Mouse (Mus musculus) c-Kit-positive CD71-positive TER-119-negative erythroid progenitor cells, embryonic 14.5 days (primary cell): ENCODE data around the gene Hrc.
A peak's percentile ranks its signal among the peaks of the same experiment; 100 is the strongest.
"Not testable (repeated sequence)": the region's sequence is repeated elsewhere in the genome, so short reads cannot be mapped to it uniquely, and the experiment has no call there.

Experiments used
- DNase-seq: peaks from one replicate; pipeline ENCODE4 v3.0.0-alpha.2; 2013; ENCODE audit warnings: low read depth

The Hrc gene

DNA sequence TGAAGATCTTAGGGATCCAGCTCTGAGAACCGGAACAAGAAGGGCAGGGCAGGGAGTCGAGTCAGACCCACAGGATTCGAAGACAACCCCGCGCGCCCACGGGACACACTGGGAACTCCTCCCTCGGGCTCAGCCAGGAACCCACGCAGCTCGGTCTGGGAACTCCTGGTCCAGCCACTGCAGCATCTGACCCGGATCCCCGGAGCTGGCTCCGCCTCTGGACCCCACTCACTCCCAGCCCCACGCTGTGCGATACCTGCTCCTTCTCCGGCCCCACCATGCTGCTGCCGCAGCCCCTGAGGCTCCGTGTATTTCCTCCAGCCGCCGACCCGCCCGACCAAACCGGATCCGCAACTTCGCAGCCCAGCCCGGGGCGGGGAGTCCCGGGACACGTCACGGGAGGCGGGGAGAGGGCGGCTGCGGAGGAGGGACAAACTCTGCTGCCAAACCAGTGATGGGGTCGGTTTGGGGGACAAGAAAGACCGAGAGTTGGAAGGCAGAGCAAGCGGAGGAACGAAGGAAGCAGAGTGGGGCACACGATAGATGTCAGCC lies 1.6 kb upstream of the Hrc start, which contains the start of gene Trpm4:
TSS of gene Trpm4 (minus strand) at position 350 of the 552 bp plus-strand sequence.
- DNase-seq: no peak

DNA sequence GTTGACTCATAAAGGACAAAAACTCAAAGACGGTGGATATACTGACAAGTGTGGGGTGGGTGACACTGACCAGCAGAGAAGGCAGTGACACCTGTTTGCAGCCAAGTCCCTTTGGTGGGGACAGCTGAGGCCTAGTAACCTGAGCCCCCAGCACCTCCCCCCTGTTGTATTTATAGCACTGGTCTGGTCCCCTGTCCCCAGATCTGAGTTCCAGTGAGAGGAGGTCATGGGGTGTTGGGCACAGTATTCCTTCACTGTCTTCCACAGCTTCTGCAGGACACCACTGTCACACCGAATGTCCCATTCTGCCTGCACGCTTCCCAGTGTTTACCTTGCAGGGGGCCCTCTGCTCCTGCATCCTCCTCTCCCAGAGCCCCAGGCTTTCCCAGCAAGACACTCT lies 485 bp upstream of the Hrc start:
- DNase-seq: no peak

DNA sequence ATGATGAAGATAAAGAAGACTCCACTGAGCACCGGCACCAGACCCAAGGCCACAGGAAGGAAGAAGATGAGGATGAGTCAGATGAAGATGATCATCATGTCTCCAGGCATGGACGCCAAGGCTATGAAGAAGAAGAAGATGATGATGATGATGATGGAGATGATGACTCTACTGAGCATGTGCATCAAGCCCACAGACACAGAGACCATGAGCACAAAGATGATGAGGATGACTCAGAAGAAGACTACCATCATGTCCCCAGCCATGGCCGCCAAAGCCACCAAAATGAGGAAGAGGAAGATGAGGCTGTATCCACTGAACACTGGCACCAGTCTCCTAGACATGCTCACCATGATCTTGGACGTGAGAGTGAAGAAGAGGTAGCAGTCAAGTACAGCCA lies 1.2 kb downstream of the Hrc start:
- DNase-seq: no peak

DNA sequence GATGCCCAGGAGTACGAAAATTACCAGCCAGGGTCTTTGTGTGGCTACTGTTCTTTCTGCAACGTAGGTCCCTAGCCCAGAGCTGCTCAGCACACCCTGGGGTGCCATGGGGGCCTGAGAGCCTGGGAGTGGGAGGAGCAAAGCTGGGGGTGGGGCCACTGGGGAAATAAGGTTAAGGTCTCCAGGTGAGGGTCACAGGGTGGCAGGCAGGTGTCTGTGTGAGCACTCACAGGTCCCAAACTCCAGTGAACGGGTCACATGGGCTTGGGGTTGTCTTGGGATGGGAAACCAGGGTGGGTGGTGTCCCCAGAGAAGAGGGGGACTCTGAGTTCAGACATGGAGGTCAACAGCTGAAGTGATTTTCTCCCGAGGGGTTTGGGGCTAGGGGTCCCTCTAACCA lies 2.4 kb downstream of the Hrc start:
- no peak for DNase-seq

DNA sequence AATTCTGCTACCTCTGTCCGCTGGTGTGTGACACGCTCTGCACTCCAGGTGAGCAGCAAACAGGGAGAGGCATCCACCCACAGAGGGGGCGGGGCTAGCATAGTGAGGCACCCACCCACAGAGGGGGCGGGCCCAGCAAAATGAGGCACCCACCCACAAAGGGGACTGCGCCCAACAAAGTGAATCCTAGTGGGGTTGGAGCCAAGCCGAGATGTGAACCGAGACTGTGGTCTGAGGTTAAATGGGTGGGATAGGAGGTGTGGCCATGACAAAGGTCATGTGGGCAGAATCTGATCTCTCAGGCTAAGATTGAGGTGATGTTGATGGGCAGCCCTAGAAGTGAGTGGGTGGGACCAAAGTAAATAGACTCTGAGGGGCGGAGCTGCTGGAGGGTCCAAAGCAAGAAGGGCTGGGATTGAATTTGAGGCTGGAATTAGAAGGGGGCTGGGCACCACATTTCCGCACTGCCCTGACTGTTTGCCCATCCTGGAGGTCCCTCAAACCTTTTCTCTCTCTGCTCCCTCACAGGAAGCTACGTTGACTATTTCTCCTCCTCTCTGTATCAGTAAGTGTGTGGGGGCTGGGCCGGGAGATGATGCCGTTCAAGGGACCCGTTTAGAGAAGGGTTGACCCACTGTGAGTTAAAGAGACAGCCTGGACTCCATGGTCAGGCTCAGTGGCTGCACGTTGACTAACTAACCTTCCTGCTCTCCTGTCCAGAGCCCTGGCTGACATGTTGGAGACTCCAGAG lies 3.2 kb downstream of the Hrc start:
- no peak for DNase-seq

DNA sequence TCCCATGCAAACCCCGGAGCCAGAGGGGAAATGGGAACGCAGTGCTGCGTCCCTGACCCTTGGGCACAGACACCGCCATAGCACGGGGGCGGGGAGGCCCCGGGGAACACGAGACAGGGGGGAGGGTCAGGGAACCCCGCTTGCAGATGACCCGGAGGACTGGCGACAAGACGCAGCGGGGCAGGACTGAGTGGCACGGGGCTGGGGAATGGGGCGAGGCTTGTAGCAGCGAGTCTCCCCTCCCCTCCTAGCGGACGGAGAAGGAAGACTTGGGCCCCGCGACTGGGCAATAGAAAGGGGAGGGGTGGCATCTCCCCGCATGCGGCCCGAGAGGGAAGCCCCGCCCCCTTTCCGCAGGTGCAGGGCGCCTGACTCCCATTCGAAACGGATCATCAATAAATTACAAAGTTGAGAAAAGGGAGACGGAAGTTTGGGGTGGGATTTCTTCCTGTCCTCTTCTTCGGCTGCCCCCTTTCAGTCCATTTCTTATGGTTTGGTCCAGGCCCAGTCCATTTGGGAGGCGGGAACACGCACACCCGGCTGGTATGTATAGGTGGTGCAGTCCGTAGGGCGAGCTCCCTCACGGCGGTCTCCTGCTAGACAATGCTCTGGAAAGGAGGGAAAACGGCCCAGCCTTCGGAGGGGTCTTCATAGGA lies 4.4 kb downstream of the Hrc start:
- peak; percentile 56 for DNase-seq

DNA sequence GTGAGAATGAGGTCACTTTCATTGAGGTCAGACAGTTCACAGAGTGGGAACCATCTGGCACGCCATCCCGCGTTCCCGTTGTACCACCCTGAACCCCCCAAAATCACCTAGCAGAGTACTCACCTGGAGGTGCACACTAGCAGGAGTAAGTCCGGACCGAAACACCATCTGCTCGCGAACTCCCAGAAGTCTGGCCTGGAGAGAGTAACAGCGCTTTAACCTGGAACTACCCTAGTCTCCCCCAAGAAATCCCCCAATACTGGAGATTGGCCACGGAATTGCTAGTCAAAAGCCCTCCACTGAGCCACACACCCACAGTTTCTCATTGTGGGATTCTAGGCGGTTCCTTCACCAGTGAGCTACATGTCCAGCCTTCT lies 5.0 kb downstream of the Hrc start:
- no peak for DNase-seq

DNA sequence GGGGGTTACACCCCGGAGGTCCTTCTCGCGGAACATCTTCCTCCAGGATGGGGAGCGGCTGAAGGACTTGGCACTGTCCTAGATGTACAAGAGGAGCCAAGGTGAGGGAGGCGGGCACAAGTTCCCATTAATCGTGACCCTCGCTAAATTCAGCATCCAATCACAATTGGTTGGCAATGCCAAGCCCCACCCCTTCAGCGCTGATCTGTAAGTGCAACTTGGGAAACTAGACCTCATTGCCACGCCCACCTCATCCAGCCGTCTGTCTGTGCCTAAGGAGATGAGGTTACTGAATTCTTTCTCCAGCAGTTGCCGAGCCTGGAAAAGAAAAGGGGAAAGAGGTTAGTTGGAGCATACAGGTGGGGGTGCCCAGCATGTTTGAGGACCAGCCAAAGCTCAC lies 5.6 kb downstream of the Hrc start:
- peak; percentile 81 for DNase-seq

DNA sequence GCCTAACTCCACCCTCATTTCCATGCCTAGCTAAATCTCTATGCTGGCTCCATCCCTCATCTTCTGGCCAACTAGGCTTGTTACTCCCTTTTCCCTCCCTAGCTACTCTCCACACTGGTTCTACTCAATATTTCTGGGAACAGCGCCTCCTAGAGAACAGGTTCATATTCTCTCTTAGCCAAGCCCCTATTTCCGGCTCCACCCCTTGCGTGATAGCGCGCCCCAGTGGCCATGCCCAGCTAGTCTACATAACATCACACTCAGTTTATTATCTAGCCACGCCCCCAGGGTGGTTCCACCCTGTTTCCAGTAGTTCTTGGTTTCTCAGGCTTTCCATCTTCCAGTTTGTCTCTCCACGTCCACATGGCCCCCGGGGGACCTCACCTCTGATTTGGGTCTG lies 6.2 kb downstream of the Hrc start:
- DNase-seq: peak; percentile 93

DNA sequence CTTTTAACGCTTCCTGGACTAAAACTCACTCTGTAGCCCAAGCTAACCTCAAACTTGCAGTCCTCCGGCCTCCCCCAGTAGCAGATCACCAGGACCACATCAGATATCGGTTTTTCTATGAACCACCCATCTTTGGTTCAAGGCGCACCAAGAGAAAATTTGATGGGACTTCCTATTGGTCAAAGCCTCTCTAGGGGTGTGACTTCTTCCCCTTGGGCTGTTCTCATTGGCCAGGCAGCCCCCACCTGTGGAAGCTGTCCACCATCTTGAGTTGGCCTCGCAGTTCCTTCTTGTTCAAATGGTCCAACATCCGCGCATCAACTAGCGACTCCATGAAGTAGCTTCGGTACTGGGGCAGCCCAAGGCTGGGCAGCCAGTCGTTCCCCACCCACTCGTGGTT lies 7.0 kb downstream of the Hrc start:
- no peak for DNase-seq

DNA sequence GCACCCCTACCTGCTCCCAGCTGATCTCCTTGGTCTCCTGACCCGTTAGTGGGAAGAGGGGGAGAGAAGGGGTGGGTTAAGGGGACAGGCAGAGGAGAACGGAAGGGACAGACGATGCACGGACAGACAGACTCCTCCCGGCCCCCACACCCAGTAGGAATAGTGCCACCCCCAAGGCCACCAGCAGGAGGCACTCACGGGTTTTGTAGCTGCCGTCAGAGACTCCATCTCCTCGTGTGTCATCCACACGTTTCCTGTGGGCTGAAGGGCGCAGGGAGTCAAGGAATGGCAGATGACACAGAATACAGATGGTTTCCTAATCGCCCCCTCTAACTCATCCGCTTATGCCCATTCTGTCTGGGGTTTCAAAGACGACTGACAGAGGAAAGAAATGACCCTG lies 8.5 kb downstream of the Hrc start:
- no peak for DNase-seq

DNA sequence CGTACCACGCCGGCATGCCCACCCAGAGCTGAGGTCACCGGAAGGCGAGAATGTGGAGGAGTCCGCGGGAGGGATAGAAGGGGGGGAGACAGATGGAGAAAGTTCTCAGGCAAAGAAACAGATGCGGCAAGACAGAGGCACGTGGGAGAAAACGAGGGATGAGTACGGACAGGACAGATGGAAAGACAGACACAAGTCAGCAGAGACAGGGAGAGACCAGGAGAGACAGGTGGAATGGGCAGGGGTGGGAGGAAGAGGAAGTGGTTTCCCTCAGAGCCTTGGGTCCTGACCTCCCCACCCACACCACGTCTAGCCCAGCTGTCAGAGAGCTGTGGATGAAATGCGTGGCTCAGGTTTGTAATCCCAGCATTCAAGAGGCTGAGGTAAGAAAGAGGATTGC lies 11.8 kb downstream of the Hrc start:
- no peak for DNase-seq

DNA sequence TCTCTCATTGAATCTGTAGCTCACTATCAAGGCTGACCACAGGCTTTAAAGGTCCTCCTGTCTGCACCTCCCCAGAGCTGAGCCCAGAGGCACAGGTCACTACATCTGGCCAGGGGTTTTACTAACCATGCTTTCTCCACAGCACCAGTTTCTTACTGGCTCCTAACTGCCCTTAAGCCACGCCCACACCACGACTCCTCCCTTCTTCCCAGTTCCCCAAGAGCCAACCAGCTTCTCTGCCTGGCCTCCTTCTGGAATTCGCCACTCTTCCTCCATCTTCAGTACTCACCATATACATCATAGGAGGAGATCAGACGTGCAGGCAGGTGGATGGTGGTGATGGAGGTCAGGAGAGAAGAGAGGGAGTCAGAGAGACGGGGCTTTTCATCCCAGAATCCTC lies 18.0 kb downstream of the Hrc start:
- no peak for DNase-seq

DNA sequence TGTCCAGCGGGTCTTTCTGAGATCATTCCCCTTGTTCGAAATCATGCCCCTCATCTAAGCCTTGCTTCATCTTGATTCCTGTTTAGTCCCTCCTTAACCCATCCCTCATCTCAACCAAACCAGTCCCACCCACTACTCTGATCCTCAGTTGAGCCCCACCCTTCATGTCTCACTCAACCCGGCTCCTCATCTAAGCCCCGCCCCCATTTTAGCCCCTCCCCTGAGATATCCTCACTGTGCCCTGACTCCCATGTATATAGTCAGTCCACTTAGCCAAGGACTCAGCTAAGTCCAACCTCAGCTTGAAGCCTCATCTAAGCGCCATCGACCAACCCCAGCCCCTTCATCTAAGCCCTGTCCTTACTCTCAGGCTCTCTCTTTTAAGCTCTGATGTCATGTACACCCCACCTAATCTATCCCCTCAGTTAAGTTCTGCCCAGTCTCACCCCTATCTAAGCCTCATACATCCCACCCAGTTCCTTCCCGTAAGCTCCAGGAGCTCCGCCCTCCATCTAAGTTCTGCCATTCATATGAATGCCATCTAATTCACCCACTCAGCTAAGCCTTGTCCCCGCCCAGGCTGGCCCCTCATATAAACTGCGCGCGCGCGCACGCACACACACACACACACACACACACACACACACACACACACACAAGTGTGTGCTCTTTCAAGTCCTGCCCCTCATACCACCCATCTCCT lies 20.4 kb downstream of the Hrc start:
- no peak for DNase-seq

DNA sequence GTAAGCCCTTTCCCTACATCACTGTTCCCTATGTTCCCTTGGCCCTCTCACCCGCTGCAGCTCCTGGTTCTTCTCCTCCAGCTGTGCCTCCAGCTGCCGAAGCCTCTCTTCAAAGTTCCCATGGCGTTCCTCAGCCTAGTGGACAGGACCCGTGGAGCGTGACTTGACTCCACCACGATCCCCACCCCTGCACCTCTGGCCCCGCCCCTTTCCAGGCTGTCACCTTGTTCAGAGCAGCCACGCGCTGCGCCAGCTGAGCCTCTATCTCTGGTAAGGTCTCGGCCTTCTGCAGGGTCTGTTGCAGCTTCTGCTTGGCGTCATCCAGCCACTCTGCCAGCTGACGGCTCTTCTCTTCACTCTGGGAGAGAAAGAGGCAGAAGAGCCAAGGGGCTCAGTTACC lies 21.0 kb downstream of the Hrc start:
- DNase-seq: no peak

DNA sequence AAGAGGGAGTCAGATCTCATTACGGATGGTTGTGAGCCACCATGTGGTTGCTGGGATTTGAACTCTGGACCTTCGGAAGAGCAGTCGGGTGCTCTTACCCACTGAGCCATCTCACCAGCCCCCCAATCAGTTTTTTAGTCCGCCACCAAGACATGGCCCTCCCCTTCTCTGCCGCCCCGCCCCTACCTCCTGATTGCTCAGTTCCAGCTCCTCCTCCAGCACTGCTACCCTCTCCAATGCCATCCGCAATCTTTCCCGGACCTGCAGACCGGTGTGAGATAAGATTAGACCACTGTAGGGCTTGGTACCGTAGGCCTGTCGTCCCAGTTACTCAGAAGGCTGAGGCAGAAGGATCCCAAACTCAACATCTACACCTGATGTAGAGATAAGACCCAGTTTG lies 24.0 kb downstream of the Hrc start:
- DNase-seq: not testable (repeated sequence)

DNA sequence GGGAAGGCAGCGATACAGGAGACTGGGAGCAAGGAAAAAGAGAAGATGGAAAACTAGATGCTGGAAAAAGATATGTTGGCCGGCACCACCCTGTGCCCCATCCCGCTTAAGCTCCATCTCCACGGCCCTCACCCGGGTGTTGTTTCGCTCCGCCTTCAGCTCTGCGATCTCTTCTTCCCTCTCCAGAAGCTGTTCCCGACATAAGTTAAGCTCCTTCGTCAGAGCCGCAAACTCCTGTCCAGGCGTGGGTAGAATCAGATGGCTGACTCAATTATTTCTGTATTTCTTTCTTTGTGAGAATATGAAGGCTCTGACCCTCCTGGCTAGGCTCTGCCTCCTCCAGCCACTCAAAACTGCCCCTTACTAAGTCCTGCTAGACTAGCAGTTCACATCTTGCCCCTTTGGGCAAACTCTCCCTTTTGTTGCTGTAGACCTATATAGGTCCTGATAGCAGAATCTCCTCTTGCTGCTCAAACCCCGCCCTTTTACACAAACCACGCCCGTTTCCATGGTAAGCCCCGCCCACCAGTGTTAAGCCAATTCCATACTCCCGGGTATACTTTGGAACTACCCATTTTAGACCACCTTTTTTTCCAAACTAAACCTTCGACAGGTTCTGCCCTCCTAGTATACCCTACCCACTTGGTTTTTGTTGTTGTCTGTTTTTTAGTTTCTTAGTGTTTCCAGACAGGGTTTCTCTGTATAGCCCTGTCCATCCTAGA lies 25.5 kb downstream of the Hrc start:
- no peak for DNase-seq

DNA sequence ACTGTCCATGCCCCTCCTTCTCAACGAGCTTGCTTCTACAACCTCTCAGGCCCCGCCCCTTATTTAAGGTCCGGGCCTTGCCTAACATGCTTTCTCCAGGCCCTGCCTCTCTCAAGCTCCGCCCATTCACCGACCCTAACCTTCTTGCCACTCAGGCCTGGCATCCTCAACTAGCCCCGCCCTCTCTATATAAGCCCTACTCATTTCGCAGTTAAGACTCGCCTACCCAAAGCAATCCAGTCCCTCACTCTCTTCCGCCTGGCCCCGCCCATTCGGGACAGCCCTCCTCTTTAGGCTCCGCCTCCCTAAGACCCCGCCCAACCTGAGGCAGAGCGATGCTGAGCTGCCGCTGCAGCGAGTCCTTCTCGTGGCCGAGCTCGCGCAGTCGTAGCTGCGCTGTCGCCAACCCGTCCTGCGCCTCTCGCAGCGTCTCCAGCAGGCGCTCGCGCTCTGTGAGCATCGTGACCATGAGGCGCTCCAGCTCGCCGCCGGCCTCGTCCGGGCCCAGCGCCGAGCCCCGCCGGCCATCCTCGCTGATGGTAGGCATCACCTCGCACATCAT lies 26.2 kb downstream of the Hrc start:
- DNase-seq: peak; percentile 73

DNA sequence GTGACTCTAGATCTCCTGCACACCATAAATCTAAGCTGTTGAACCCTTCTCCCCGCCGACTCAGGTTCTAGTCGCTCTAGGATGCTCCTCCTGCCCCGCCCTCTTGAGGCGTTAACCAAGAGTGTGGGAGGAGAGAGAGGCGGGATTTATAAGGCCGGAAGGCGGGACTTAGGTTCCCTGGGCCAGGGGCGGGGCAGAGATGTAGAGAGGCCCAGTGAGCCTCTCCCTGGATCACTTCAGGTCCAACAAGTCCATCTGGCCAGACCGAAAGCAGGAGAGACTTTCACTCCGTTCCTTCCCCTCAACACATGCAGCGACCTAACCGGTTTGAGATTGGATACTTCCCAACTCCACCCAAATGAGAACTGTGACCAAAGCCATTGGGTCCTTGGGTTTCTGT lies 27.7 kb downstream of the Hrc start:
- peak; percentile 74 for DNase-seq

DNA sequence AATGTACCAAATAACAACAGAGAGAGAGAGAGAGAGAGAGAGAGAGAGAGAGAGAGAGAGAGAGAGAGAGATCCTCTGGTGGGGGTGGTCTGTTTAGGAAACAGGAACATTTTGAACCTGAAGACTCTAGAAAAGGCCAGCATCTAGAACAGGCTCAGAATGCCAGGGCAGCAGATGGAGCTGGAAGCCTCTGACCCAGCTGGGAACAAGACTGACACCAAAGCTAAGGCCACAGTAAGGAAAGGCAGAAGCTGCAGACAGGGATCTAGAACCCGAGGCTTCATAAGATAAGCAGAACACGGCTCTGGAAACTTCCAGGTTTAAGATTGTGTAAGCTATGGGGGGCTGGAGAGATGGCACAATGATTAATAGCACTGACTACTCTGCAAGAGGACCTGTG lies 28.9 kb downstream of the Hrc start:
- no peak for DNase-seq

DNA sequence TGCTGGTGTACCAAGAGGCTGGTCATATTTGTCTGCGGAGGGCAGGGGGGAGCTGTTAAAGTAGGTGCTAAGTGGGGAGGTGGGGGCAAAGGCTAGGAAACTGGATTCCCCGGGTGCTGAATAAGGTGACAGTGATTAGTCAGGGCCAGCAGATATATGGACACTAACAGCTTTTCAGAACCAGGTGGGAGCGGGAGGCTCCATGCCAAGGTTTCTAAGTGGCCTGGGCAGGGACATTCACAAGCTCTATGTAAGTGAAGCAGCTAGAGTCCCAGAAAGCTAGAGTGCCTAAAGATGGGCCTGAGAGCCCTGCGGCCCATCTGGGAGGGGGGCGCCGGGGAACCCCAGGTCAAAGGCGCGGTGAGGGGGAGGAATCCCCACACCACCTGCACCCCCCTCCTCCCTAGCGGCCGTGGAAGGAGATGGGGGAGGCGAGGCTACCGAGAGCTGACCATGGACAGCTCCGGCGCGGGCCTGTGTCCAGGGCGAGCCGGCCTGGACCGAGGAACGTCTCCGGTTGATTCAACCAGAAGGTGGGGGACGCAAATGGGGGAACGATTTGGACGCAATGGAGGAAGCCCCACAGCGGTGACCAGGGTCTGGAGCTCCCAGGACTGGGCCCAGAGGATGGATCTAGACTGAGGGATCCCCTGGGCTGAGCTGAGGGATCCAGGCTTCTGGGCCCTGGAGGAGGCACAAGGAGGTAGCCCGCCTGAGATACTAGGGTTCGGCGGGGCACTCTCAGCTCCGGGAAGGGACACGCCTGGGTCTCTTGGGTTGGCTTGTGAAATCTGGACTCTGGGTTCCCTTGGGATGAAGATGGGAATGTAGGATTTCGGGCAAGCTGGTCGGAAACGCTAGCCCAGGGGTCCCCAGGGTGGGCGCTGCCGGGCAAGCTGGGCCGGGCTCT lies 30.9 kb downstream of the Hrc start:
- no peak for DNase-seq
